Mouse (Mus musculus) embryo, embryonic 11 days (tissue): ENCODE results near the gene Bicc1.
"Not testable (repeated sequence)": the region's sequence is repeated elsewhere in the genome, so short reads cannot be mapped to it uniquely, and the experiment has no call there.

ENCODE experiments used
- DNase-seq: peaks from one replicate; pipeline ENCODE4 v3.0.0-alpha.2; 2015

The Bicc1 gene

DNA sequence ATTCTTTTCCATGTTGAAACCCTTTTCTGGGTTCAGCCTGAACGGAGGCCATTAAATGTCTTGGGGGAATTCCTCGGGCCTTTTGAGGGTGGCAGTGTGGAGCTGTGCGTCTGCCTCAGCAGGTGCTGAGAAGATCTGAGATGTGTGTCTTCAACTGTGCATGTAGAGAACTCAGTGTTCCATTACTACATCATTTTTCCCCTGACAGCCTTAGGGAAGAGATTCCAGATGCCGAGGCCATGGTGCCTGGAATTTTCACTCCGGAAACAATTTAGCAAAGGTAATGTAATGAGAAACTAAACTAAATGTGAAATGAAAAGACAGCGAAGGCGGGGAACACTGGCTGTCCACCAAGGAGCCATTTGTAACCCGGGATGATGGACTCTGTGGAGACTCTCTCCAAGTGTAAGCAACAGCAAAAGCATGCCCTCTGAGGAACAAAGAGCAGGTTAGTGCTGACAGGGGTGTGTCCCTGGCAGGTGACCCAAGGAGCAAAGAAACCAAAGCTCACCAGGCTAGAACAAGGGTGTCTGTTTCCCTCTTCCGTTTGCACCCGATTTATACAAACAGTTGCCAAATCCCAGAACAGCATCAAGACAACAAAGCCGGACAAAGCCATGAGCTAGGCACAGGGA lies 176.3 kb downstream of the Bicc1 start:
- no peak for DNase-seq

- no peak for DNase-seq
Observed at GRCm38 (mm10) chr10:70982156-70982555, 177.3 kb downstream of the Bicc1 start.

DNA sequence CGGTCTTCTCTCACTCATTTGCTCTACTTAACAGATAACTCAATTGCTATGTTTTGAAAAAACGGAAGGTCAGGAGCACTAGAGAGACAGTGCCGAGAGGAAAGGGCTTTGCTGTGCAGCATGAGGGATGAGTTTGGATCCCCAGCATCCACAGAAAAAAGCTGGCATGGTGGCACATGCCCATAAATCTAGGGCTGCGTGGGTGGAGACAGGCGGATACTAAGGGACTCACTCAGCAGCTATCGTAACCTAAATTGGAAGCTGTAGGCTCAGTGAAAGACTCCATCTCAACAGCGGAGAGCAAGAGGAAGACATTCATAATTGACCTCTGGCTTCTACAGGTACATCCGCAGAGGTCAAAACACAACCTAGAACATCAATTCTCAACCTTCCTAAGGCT lies 179.8 kb downstream of the Bicc1 start:
- no peak for DNase-seq

DNA sequence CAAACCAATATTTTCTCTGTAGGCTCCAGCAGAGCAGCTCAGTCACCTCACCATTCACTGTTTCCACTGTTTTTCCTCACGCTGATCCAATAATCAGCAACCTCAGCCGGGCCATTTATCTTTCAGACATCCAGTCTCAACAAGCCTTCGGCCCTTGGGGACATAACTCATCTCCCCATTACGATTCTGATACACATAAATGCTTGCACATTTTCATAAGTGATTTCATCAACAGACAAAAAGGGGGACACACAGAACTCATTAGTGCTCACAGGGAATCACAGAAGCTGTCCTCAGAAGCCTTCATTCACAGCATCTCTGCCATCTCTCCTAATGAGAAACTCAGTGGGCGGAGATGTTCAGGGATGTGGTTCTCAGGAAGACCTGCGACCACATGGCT lies 182.4 kb downstream of the Bicc1 start:
- peak; percentile 33 for DNase-seq

DNA sequence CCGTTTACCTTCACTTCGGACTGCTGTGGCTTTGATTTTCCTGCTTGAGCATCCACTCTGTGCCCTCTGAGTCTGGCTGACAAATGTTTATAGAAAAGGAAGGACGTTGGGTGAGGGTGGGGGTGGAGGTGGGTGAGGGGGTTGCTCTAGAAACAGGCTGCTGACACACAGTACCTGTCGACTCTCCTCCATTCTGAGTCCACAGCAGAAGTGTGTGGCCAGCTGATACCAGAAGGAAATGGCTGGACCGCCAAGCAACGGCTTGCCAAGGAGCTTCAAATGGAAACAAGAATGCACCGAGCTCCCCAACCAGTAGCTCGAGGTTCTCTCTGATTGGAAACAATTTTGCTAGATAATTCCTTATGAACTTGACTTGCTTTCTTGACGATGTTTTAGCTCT lies 182.9 kb downstream of the Bicc1 start:
- no peak for DNase-seq

- DNase-seq = no peak
Observed at GRCm38 (mm10) chr10:70971156-70971555, 188.3 kb downstream of the Bicc1 start.

DNA sequence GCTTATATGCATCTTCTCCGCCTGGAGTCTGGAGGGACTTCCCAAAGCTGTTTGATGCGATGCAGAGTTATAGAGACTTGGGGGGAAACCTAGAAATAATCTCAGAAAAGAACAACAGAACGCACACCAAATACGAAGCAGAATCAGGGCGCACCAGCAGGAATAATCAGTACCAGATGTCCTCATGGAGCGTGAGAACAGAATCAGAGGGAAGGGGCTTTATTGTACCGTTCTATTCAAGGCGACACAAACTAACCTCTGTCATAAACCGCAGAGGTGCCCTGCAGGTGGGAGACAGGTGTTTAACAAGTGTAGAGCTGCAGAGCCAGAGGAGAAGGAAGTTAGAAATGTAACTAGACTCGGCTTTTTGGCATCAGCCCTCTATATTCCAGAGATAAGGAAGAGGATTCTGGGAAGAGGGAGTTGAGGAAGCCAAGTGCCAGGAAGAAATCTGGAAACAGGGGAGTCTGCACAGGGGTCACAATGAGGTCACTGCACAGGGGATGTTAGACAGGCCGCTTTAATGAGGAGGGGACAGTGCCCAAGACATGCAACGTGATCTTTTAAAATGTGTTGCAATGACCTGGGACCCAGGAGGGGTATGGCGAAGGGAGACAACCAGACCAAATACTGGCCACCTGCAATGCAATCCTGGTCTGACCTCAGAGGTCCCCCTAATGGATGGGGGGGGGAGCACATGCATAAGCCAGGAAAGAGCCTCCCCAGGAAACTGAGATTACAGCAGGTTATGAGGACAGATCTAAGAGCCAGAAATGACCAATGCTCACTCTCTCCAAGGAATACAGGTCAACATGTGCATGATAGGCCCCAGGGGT lies 190.4 kb downstream of the Bicc1 start:
- peak; percentile 40 for DNase-seq

DNA sequence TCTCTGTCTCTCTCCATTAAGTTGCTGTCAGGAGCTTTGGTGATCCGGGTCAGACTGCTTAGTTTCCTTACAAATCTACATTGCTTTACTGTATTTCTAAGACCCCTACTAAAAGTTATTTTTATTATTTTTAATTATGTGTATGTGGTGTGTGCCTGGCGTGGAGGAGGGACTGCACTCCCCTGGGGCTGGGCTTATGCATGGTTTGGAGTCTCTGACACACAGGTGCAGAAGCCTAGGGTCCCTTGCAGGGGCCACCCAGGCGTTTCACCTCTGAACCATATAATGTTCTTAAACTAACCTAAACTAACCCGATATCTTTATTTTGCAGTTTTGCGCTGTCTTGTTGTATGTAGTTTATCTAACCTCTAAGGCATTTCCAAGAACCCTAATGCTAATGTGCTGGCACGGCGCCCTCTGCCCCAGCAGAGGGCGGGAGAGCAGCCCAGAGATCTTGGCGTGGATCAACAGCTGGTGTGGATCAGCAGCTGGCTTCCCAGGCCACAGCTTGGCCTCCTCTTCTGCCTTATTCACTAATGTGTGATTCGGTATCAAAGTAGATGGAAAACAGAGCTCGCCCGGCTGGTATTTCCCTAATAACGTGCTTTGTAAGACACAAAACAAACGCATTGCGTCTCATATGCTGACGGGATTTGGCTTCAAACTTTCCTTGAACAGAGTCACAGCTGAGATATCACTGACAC lies 192.7 kb downstream of the Bicc1 start:
- DNase-seq = peak; percentile 50

GRCm38 (mm10) chr10:70964706-70965105 lies 194.8 kb downstream of the Bicc1 start:
- DNase-seq = peak; percentile 26

DNA sequence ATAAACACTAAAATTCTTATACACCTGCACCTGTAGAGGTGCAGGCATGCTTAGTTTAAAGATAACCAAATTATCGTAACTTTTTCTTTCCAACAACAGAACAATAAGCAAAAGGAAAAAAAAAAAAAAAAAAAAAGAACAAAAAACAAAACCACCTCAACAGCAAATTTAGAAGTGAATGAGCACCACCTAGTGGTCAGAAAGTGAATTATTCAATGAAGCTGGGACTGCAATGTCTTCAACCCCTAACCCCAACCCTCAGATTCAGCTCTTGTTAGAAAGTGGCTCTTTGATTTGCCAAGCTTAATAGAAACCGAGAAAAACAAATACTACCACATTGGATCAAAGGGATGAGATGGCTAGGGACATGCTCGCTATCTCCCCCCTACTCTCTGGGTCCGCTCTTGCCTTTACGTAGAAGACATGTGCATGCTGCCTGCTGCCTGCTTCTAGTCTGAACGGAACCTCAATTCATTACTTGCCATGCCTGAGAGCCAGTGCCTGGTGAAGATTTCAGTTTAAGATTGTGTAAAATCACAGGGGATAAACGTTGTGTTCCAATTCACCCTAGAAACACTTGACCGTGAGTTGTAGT lies 195.8 kb downstream of the Bicc1 start:
- DNase-seq = peak; percentile 76

GRCm38 (mm10) chr10:70961641-70962040 lies 197.9 kb downstream of the Bicc1 start:
- DNase-seq = no peak

DNA sequence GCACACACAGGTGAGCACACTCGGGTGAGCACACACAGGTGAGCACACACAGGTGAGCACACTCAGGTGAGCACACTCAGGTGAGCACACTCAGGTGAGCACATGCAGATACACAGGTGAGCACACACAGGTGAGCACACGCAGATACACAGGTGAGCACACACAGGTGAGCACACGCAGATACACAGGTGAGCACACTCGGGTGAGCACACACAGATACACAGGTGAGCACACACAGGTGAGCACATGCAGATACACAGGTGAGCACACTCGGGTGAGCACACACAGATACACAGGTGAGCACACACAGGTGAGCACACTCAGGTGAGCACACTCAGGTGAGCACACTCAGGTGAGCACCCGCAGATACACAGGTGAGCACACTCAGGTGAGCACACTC lies 199.1 kb downstream of the Bicc1 start:
- not testable (repeated sequence) for DNase-seq

DNA sequence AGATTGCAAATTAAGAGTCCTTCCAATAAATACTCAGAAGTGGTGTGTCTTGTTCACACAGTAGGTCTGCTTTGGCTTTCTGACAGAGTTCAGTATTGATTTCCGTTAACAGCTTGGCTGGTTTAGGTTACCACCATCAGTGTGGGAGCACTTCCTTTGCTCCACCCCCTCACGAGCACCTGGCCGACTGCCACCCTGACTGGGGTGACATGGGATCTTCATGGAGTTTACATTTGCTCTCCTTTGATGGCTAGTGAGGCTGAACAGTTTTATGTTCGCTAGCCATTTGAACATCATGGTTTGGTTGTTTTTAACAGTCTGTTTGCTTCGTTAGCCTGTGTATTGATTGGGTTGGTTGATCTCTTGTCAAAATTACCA lies 206.7 kb downstream of the Bicc1 start:
- DNase-seq = no peak

GRCm38 (mm10) chr10:70952056-70952769 lies 207.3 kb downstream of the Bicc1 start:
- peak; percentile 46 for DNase-seq

GRCm38 (mm10) chr10:70950105-70950424 lies 209.4 kb downstream of the Bicc1 start:
- no peak for DNase-seq

GRCm38 (mm10) chr10:70949254-70950104 lies 210.0 kb downstream of the Bicc1 start:
- peak; percentile 82 for DNase-seq

DNA sequence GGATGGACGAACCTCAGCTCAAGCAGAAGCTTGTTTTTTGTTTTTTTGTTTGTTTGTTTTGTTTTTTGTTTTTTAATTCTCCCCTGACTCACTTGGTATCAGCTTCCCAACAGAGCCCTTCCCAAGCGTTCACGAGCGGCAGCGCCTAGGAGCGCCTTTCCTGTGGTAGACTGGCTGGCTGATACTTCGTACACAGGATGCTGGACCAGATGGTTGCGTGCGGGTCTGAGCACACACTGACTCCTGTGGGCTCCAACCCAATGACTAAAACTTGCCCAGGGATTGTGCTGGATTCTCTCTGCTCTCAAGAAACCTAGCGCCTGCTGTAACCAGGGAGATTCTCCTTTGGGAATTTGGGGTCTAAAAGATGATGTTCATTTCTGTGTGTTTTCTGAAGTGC lies 211.2 kb downstream of the Bicc1 start:
- no peak for DNase-seq

GRCm38 (mm10) chr10:70946121-70946520 lies 213.4 kb downstream of the Bicc1 start:
- DNase-seq = not testable (repeated sequence)

DNA sequence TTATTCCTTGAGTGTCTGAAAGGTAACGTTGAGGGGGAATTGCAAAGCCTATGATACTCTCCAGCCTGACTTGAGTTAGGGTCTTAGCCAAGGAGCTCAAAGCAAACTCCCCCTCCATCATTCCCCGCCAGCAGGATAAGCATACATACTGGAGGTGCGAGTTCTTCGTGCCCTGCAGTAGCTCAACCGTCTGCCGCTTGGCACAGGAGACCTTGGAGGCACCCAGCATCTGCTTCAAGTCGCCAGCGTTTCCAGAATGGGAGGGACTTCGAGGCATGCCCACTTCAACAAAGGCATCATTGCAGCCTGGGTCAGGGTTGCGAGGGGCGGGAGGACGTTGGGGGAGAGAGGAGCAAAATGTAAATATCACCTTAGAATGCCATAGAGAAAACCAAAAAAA lies 214.4 kb downstream of the Bicc1 start:
- DNase-seq = no peak

GRCm38 (mm10) chr10:70941623-70942022 lies 217.9 kb downstream of the Bicc1 start:
- no peak for DNase-seq

DNA sequence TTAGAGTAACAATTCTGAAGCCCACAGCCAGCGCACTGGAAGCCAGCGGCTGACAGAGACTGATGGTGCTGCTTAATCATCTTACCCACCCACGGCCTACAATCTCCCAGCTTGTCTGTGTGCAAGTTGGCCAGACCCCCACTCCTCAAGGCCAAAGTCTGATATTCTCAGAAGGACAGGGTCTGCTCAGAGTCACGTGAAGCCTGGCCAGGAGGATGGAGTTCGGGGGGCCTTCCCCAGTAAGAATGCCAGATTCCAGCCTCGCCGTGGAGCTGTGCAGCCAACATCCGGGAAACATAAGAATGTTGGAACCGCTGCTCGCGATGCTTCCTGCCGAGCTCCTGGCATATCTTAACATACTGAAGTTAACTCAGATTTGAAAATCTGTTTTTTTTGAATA lies 219.7 kb downstream of the Bicc1 start:
- peak; percentile 39 for DNase-seq

- no peak for DNase-seq
Observed at GRCm38 (mm10) chr10:70937450-70937849, 222.1 kb downstream of the Bicc1 start.
